Mouse (Mus musculus) lung, postnatal 0 days (tissue): ENCODE results near the gene Kars.

Source experiments
- CTCF ChIP-seq: IDR thresholded peaks from 2 replicates; pipeline ENCODE4 v1.5.1; 2016; ENCODE audit warnings: antibody characterized with exemption, mild to moderate bottlenecking
- EP300 ChIP-seq: IDR thresholded peaks from 2 replicates; pipeline ENCODE4 v1.6.1; 2016; ENCODE audit warnings: antibody characterized with exemption, mild to moderate bottlenecking, control low read depth

- peak; percentile 94 for TF ChIP-seq CTCF
- TF ChIP-seq EP300 = no peak
Measured at GRCm38 (mm10) chr8:112045896-112046295, 34.8 kb upstream of the Kars start.
